Mouse (Mus musculus) cerebellum, adult 11-12 months (tissue): ENCODE results near the gene Prdm11.

ENCODE experiments used
- DNase-seq: peaks from one replicate; pipeline ENCODE4 v3.0.0; 2022

Gene Prdm11

GRCm38 (mm10) chr2:92917405-92918142 is 128.4 kb downstream of the Prdm11 start:
- no peak for DNase-seq

- peak; percentile 69 for DNase-seq
Measured at GRCm38 (mm10) chr2:92915659-92916631, 130.0 kb downstream of the Prdm11 start.
